Mouse (Mus musculus) embryonic stem cell, embryonic (primary cell): ENCODE measurements around the gene Lyl1.

Experiments used
- CTCF ChIA-PET, 4 experiments: fragments of 300-600 bp in 2 of 4; fragments of 350-600 bp in 2 of 4; sonication (Branson Sonifier 250); formaldehyde crosslinking; loops; one replicate each; lab custom pipeline; 2022; ENCODE audit warnings: inconsistent platforms in 2 of 4; lab: Charles Lee
- POLR2A ChIA-PET, 4 experiments: fragments of 300-600 bp in 2 of 4; fragments of 350-600 bp in 2 of 4; sonication (Branson Sonifier 250); formaldehyde crosslinking; loops; one replicate each; lab custom pipeline; 2022; ENCODE audit warnings: antibody characterized with exemption in 4 of 4, inconsistent platforms in 1 of 4; lab: Charles Lee

The Lyl1 gene

DNA sequence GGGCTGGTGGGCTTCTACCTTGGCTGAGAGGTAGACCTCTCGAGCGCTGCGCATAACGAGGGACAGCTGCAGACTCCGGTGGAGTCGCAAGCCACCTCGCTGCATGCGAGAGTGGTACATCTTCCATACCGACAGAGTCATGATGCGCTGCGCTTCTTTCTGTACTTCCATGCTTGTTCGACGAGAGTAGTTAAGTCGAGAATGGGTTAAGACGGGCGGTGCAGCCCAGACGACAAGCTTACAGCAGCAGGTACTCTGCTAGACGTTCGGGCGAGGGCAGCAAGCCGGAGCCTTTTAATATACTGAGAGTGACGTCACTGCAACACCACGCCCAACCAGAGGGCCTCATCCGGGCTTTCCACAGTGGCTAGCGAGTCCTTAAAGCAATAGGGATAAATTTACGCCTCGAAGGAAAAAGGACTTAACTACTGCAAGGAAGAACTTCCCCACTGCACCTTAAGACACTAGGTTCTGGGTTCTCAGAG lies 38.6 kb upstream of the Lyl1 start, which contains the start of gene Ier2:
TSS of gene Ier2 (minus strand) at position 272 of the 485 bp plus-strand sequence.
- ChIA-PET POLR2A (interaction anchor here (0.5 to 10.9 kb wide), 63 partner anchors 7 to 883 kb away, joined by 3 to 557 read pairs (median 4); partner anchors contain the start of genes Nacc1 (in 4 of the 4), Trmt1 (in 4 of the 4), Calr (in 2 of the 4) and Dand5 (in 1 of the 4)), CTCF (interaction anchor here in 2 of 4 experiments (0.6 to 1.1 kb wide), 4 partner anchors 20 to 161 kb away, joined by 3 to 4 read pairs (median 4); partner anchors contain the start of gene Nacc1 (in 1 of the 2))

- POLR2A ChIA-PET: interaction anchor here in 2 of 4 experiments (0.6 to 16.5 kb wide), 26 partner anchors 6 to 559 kb away, joined by 3 to 427 read pairs (median 7); partner anchors contain the start of genes Nacc1 (in 2 of the 2), Trmt1 (in 2 of the 2), Dcaf15 (in 1 of the 2) and G430095P16Rik (in 1 of the 2)
- CTCF ChIA-PET: interaction anchor here in 1 of 4 experiments (1.4 kb wide), 1 partner anchor 152 kb away, joined by 3 read pairs; no protein-coding TSS in a partner anchor
These were observed 37.6 kb upstream of the Lyl1 start for GRCm38 (mm10) chr8:84663483-84664327.

DNA sequence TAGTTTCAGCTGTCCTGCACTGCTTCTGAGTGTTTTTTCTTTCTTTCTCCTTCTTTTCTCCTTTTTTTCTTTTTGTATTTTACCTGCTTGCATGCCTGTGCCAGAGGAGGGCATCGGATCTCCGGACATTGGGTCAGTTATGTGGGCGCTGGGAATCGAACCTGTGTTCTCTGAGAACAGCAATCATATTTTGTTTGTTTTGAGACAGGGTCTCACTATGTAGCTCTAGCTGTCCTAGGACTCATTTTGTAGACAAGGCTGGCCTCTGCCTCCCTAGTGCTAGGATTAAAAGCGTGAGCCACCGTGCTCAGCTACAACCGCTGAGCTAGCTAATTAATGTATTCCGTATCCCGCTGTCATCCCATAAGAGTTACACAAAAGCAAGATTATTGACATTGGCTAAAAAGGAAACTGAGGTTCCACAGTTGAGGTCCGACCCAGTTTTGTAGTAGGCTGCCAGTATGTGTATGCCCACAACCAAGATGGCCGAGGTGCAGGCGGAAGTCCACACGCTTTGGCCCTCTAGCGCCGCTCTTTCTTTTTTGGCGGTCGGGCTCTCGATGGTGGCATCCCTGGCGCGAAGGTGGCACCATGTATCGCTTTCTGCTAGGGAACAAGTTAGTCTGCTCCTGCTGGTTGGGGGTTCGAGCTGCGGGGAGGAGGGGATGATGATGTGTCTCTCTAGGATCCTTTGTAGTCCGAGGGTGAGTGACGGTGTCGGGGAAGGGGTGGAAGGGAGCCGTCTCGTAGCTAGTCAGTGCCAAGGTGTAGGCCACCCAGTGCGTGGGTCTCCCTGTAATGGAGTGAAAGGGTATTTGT lies 36.5 kb upstream of the Lyl1 start:
- CTCF ChIA-PET: interaction anchor here (0.5 to 1.8 kb wide), 20 partner anchors 10 to 549 kb away, joined by 3 to 13 read pairs (median 3); partner anchors contain the start of genes Nacc1 (in 1 of the 4) and Trmt1 (in 1 of the 4)
- POLR2A ChIA-PET: interaction anchor here (0.6 to 16.5 kb wide), 79 partner anchors 7 to 560 kb away, joined by 3 to 427 read pairs (median 4); partner anchors contain the start of genes Nacc1 (in 3 of the 4), Trmt1 (in 3 of the 4), Calr (in 2 of the 4) and Rad23a (in 2 of the 4)

- ChIA-PET CTCF (interaction anchor here (0.6 to 1.8 kb wide), 18 partner anchors 10 to 159 kb away, joined by 3 to 13 read pairs (median 3); partner anchors contain the start of genes Nacc1 (in 1 of the 4) and Trmt1 (in 1 of the 4)), POLR2A (interaction anchor here (0.7 to 16.5 kb wide), 75 partner anchors 8 to 271 kb away, joined by 3 to 427 read pairs (median 4); partner anchors contain the start of genes Nacc1 (in 3 of the 4), Trmt1 (in 3 of the 4), Calr (in 2 of the 4) and Dnase2a (in 1 of the 4))
These were observed 35.8 kb upstream of the Lyl1 start for GRCm38 (mm10) chr8:84665385-84665893.

GRCm38 (mm10) chr8:84668081-84668480 lies 33.2 kb upstream of the Lyl1 start:
- ChIA-PET POLR2A (interaction anchor here in 3 of 4 experiments (0.5 to 31.2 kb wide), 14 partner anchors 10 to 180 kb away, joined by 3 to 557 read pairs (median 4); partner anchors contain the start of genes Ier2 (in 2 of the 3), Nacc1 (in 2 of the 3), Trmt1 (in 2 of the 3) and Lyl1 (in 1 of the 3)), CTCF (interaction anchor here in 3 of 4 experiments (0.6 to 1.1 kb wide), 3 partner anchors 19 to 239 kb away, joined by 3 to 8 read pairs (median 5); partner anchors contain the start of gene Nacc1 (in 1 of the 3))

DNA sequence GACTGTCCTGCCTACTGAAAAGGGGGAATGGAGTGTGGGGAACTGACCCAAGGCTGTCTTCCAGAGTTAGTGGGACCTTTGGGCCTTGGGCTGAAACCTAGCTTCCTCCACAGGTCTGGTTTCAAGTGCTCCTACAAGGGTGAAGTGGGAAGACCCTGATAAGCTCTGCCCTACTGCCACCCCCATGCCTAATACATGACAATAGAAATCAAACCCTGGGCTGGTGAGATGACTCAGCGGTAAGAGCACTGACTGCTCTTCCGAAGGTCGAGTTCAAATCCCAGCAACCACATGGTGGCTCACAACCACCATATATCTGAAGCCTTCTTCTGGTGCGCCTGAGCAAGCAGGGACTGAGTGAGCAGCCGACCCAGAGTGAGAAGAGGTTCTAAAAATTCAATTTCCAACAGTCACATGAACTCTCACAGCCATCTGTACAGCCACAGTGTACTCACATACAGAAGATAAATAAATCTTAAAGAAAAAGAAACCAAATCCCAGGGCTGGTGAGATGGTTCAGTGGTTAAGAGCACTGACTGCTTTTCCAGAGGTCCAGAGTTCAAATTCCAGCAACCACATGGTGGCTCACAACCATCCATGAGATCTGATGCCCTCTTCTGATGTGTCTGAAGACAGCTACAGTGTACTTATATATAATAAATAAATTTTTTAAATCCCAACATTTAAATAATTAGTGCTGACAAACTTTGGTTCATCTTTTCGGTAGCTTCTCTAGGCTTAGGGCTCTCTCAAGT lies 32.3 kb upstream of the Lyl1 start:
- ChIA-PET CTCF (interaction anchor here in 2 of 4 experiments (0.6 to 1.5 kb wide), 6 partner anchors 14 to 459 kb away, joined by 3 to 10 read pairs (median 4); partner anchors contain the start of gene Nacc1 (in 1 of the 2)), POLR2A (interaction anchor here (0.7 to 31.2 kb wide), 22 partner anchors 9 to 179 kb away, joined by 3 to 557 read pairs (median 4); partner anchors contain the start of genes Trmt1 (in 3 of the 4), Ier2 (in 2 of the 4), Nacc1 (in 2 of the 4) and Lyl1 (in 1 of the 4))

DNA sequence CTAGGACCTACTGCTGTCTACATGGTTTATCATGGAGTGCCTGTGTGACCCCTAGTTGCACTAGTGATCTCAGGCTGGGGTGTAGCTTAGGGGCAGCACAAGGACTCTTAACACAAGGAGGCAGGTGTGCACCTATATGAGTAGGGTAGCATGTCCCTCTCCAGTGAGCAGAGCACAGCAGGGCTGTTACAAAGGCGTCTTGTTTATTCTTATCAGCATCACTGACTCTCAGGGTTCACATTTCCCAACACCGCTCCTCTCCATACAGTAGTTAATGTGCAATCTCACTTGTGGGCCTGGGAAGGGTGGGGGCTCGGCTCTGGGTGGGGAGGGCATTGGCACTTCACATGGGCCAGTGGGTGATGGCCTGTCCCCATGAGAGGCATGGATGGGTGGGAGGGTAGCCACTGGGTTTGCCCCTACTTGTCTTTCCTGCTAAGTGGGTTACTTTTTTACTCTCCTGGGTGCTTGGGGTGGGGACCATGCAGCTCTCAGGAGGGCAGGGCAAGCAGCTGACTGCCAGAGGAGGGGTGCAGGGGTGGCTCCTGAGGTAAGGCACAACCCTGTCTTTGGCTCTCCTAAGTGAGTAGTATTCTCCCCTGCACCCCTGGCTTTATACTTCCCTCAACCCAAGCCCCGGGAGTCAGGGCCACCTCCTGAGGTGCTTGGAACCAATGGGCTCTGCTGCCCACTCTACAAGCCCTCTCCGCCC lies 30.8 kb upstream of the Lyl1 start:
- CTCF ChIA-PET: interaction anchor here in 2 of 4 experiments (0.6 to 1.4 kb wide), 2 partner anchors 16 to 539 kb away, joined by 3 read pairs; no protein-coding TSS in a partner anchor
- POLR2A ChIA-PET: interaction anchor here (0.6 to 31.2 kb wide), 13 partner anchors 8 to 387 kb away, joined by 3 to 557 read pairs (median 6); partner anchors contain the start of genes Ier2 (in 3 of the 4), Nacc1 (in 2 of the 4), Trmt1 (in 2 of the 4) and Lyl1 (in 1 of the 4)

DNA sequence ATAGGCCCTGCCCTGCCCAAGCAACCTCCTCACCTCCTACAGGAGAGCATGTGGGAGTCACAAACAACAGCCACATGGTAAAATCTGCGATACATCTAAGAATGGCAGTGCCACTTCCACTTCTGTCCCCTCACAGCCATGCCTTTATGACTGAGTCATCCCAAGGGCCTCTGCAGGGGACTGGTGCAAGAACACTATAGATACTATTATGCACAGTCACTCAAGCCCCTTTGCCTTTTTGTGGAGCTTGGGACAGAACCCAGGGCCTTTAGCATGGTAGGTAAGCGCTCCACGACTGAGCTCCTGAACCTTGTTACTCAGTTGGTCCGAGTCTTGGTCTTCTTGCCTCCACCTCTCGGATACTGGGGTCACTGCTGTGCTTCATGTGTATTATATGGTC lies 24.0 kb upstream of the Lyl1 start:
- CTCF ChIA-PET: interaction anchor here in 3 of 4 experiments (0.6 to 1.5 kb wide), 5 partner anchors 8 to 151 kb away, joined by 3 to 8 read pairs (median 4); partner anchors contain the start of gene Trmt1 (in 1 of the 3)
- POLR2A ChIA-PET: interaction anchor here (0.6 to 31.2 kb wide), 16 partner anchors 6 to 289 kb away, joined by 3 to 557 read pairs (median 4); partner anchors contain the start of genes Ier2 (in 3 of the 4), Nacc1 (in 2 of the 4) and Trmt1 (in 2 of the 4)

GRCm38 (mm10) chr8:84681476-84681875 lies 19.8 kb upstream of the Lyl1 start:
- ChIA-PET POLR2A (interaction anchor here in 3 of 4 experiments (0.5 to 31.2 kb wide), 20 partner anchors 9 to 165 kb away, joined by 3 to 557 read pairs (median 4); partner anchors contain the start of genes Ier2 (in 2 of the 3), Calr (in 1 of the 3), Dand5 (in 1 of the 3) and Lyl1 (in 1 of the 3)), CTCF (interaction anchor here in 2 of 4 experiments (1.3 to 2.3 kb wide), 2 partner anchors 27 to 28 kb away, joined by 3 to 7 read pairs; no protein-coding TSS in a partner anchor)

DNA sequence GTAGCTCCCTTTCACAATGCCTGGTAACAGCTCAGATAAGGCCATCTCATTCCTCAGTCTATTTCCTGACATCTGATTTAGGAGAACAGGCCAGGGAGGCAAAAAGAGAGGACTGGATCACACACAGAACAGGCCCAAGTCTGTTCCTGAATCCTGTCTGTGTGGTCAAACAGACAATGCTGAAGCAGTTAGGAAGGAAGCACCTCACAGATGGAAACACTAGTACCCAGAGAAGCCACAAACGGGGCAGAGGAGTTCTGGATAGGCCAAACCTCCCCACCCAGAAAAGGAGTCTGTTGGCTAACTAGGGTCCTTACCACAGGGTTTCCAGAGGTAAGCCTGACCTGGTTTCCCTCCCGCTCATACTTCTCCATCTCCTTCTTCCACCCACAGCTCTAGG lies 19.0 kb upstream of the Lyl1 start:
- POLR2A ChIA-PET: interaction anchor here (0.9 to 31.2 kb wide), 20 partner anchors 8 to 165 kb away, joined by 3 to 557 read pairs (median 4); partner anchors contain the start of genes Ier2 (in 2 of the 4), Calr (in 1 of the 4), Dand5 (in 1 of the 4) and Lyl1 (in 1 of the 4)
- CTCF ChIA-PET: interaction anchor here in 2 of 4 experiments (0.8 to 2.3 kb wide), 3 partner anchors 13 to 133 kb away, joined by 3 to 7 read pairs (median 5); no protein-coding TSS in a partner anchor

DNA sequence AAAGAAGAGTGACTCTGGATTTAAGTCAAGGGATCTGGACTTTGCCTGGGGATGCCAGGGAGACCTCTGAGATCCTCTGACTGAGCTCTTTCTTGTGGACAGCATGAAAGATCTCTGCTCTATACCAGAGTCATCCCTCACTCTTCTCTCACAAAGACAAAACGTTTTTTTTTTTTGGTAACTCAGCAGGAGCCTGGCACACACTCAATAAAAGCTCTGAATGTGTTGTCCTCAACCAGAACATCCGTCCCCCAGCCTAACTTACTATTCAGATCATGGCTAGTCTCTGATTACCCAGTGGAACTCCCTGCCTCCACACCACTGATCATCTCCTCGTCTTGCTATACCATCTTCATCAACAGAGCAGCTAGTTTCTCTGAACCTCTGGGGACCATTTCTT lies 16.7 kb upstream of the Lyl1 start:
- CTCF ChIA-PET: interaction anchor here in 3 of 4 experiments (0.7 to 1.2 kb wide), 7 partner anchors 16 to 477 kb away, joined by 3 to 4 read pairs (median 3); no protein-coding TSS in a partner anchor
- POLR2A ChIA-PET: interaction anchor here in 3 of 4 experiments (0.5 to 31.2 kb wide), 20 partner anchors 9 to 1982 kb away, joined by 3 to 557 read pairs (median 5); partner anchors contain the start of genes Ier2 (in 3 of the 3), Calr (in 1 of the 3), Lyl1 (in 1 of the 3) and Tnpo2 (in 1 of the 3)

DNA sequence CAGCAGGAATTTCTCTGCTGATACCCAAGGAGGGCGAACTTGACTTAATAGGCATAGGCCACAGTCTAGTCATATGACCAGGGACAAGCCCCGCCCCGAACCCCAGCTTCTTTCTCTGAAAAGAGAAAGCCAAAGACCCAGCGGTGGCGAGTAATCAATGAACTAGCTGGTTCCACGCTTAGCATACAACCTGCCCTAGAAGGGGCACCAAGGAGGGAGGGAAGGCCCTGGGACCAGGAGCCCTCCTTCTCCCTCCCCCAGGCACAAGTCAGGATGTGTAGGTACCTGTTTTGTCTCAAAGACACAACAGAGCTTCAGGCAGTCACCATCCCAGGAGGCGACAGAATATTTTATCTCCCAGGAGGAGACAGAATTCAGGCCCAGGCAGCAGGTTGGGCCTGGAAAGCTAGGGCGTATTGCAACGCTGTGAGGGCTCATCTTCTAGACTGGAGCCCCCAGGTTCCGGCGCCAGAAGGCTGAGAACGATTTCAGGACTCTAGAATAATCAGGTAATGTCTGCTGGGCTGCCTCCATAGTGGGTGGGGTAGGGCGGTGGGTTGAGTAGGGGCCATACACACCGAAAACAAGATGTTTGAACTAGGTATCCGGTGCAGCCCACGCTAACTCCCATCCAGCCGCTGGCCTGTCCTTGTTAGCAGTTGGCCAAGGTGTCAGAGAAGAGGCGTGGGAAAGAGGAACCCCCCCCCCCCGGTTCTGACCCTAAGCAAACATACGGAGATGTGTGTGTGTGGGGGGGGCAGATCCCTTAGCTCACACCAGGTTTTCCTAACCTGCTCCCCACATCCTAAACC lies 14.9 kb upstream of the Lyl1 start, which contains the start of gene Trmt1:
TSS of gene Trmt1 (plus strand) at position 117 of the 812 bp plus-strand sequence.
- ChIA-PET POLR2A (interaction anchor here (0.5 to 31.2 kb wide), 73 partner anchors 8 to 640 kb away, joined by 3 to 557 read pairs (median 5); partner anchors contain the start of genes Ier2 (in 4 of the 4), Calr (in 3 of the 4), Dand5 (in 1 of the 4) and Dhps (in 1 of the 4)), CTCF (interaction anchor here (0.7 to 2.8 kb wide), 25 partner anchors 9 to 290 kb away, joined by 3 to 17 read pairs (median 5); partner anchors contain the start of genes Calr (in 1 of the 4) and Gcdh (in 1 of the 4))
